In genomic region chr12:36190343-36190742, GRCm38 (mm10) we compare ENCODE assay signal across 24 mouse cellular contexts. TPM values are rescaled to one million over a fixed set of nuclear protein-coding genes. Genes with fewer than 3 reads are reported as not detected.
DNase-seq lines count a peak whose midpoint lies in the region; ATAC-seq and TF ChIP-seq lines count a peak whose summit lies in the region.
"Had no signal": no experiment of that assay in that cellular context is flagged by ENCODE, and none has a peak within 500 bp of the region (broad histone marks: within the 10 kb centered on the region; RNA-seq: fewer than 3 reads in every experiment).

No protein-coding gene starts in this region.

- H3K9me3 ChIP-seq in lung, postnatal 0 days (ENCODE audit: low read length): no peaks in the 10 kb centered on the region
- H3K9me3 ChIP-seq in G1E (replicated peaks): no peaks in the 10 kb centered on the region
- no peaks in the 10 kb centered on the region for H3K9me3 ChIP-seq in embryonic facial prominence, embryonic 10.5 days
- H3K9me3 ChIP-seq in forebrain, embryonic 16.5 days (ENCODE audit: control insufficient read depth, low read length): no peaks in the 10 kb centered on the region
- H3K9me3 ChIP-seq: embryonic facial prominence, embryonic 12.5 days; forebrain, embryonic 12.5 days; heart, embryonic 12.5 days; hindbrain, embryonic 13.5 days; midbrain, embryonic 15.5 days; neural tube, embryonic 13.5 days had no signal

- ATAC-seq in lung, postnatal 0 days: no peak
- no peak for ATAC-seq in G1E (ENCODE audit: extremely low read depth, insufficient number of reproducible peaks, low FRiP score, poor library complexity, severe bottlenecking)
- ATAC-seq in hematopoietic stem cell, adult 5-6 weeks (replicated peaks in 1 of 2; ENCODE audit: insufficient read depth in 1 of 2, low FRiP score in 2 of 2, low TSS enrichment in 1 of 2, low read depth in 1 of 2, poor library complexity in 2 of 2, severe bottlenecking in 2 of 2): peak; percentile 94 to 97
- no peak for ATAC-seq in forebrain, embryonic 16.5 days
- ATAC-seq: midbrain, embryonic 15.5 days had no signal

- H3K36me3 ChIP-seq in lung, postnatal 0 days (ENCODE audit: insufficient read depth, low read length): peaks cover 19% of the 10 kb centered on the region; the same call in 1 of the 2 replicates
- peaks cover 86% of the 10 kb centered on the region for H3K36me3 ChIP-seq in G1E (replicated peaks)
- H3K36me3 ChIP-seq in embryonic facial prominence, embryonic 10.5 days (replicated peaks): peaks cover 88% of the 10 kb centered on the region
- H3K36me3 ChIP-seq in forebrain, embryonic 16.5 days (ENCODE audit: control insufficient read depth, insufficient read depth): peaks cover 44% of the 10 kb centered on the region

- H3K27ac ChIP-seq in lung, postnatal 0 days (ENCODE audit: low read length): no peak overlapping the region
- H3K27ac ChIP-seq in embryonic facial prominence, embryonic 10.5 days (replicated peaks): no peak overlapping the region
- H3K27ac ChIP-seq in forebrain, embryonic 16.5 days (ENCODE audit: low read length): no peak overlapping the region
- H3K27ac ChIP-seq: embryonic facial prominence, embryonic 12.5 days; forebrain, embryonic 12.5 days; hindbrain, embryonic 13.5 days; midbrain, embryonic 15.5 days; neural tube, embryonic 13.5 days had no signal

- H3K9ac ChIP-seq in lung, postnatal 0 days (replicated peaks; ENCODE audit: low read depth): no peak overlapping the region
- no peak overlapping the region for H3K9ac ChIP-seq in forebrain, embryonic 16.5 days (replicated peaks; ENCODE audit: low read depth, low read length)
- H3K9ac ChIP-seq: embryonic facial prominence, embryonic 12.5 days; forebrain, embryonic 12.5 days; heart, embryonic 12.5 days; hindbrain, embryonic 13.5 days; midbrain, embryonic 15.5 days; neural tube, embryonic 13.5 days had no signal

- H3K4me2 ChIP-seq in lung, postnatal 0 days (replicated peaks; ENCODE audit: low read depth, low read length): no peak overlapping the region
- no peak overlapping the region for H3K4me2 ChIP-seq in forebrain, embryonic 16.5 days (ENCODE audit: low read length)
- H3K4me2 ChIP-seq: embryonic facial prominence, embryonic 12.5 days; forebrain, embryonic 12.5 days; heart, embryonic 12.5 days; hindbrain, embryonic 13.5 days; midbrain, embryonic 15.5 days; neural tube, embryonic 13.5 days had no signal

- no peak overlapping the region for H3K4me3 ChIP-seq in lung, postnatal 0 days (ENCODE audit: low read depth, low read length)
- no peak overlapping the region for H3K4me3 ChIP-seq in G1E (ENCODE audit: low read depth, low read length)
- no peak overlapping the region for H3K4me3 ChIP-seq in embryonic facial prominence, embryonic 10.5 days
- no peak overlapping the region for H3K4me3 ChIP-seq in forebrain, embryonic 16.5 days (replicated peaks; ENCODE audit: low read length)
- H3K4me3 ChIP-seq: embryonic facial prominence, embryonic 12.5 days; forebrain, embryonic 12.5 days; heart, embryonic 12.5 days; hindbrain, embryonic 13.5 days; midbrain, embryonic 15.5 days; neural tube, embryonic 13.5 days had no signal

- TF ChIP-seq EP300 in lung, postnatal 0 days (IDR thresholded peaks at IDR 0.05): no peak

- 87% methylated on average over 5 of the region's 5 CpGs for WGBS in lung, postnatal 0 days
- 87% methylated on average over 5 of the region's 5 CpGs for WGBS in embryonic facial prominence, embryonic 10.5 days
- 81% methylated on average over 5 of the region's 5 CpGs for WGBS in forebrain, embryonic 16.5 days

- TF ChIP-seq CTCF in lung, postnatal 0 days (IDR thresholded peaks at IDR 0.05): no peak
- TF ChIP-seq CTCF in G1E (IDR thresholded peaks at IDR 0.05; ENCODE audit: low read depth, low read length): no peak

- H3K27me3 ChIP-seq in lung, postnatal 0 days (replicated peaks; ENCODE audit: insufficient read depth, low read length): no peaks in the 10 kb centered on the region
- H3K27me3 ChIP-seq in G1E (ENCODE audit: insufficient read depth, low read length): no peaks in the 10 kb centered on the region
- H3K27me3 ChIP-seq in embryonic facial prominence, embryonic 10.5 days (replicated peaks; ENCODE audit: low read depth, poor library complexity, severe bottlenecking): no peaks in the 10 kb centered on the region
- H3K27me3 ChIP-seq in forebrain, embryonic 16.5 days (replicated peaks; ENCODE audit: control insufficient read depth, insufficient read depth, low read length): no peaks in the 10 kb centered on the region
- H3K27me3 ChIP-seq: embryonic facial prominence, embryonic 12.5 days; forebrain, embryonic 12.5 days; heart, embryonic 12.5 days; hindbrain, embryonic 13.5 days; midbrain, embryonic 15.5 days; neural tube, embryonic 13.5 days had no signal

- intact Hi-C loops in gastrocnemius, postnatal 36 days (cut with DNase I): no loop called here

- H3K4me1 ChIP-seq in lung, postnatal 0 days (ENCODE audit: insufficient read depth, low read depth, low read length): no peaks in the 10 kb centered on the region
- H3K4me1 ChIP-seq in G1E (ENCODE audit: insufficient read depth, low read depth, low read length): peaks cover 11% of the 10 kb centered on the region
- H3K4me1 ChIP-seq in embryonic facial prominence, embryonic 10.5 days: no peaks in the 10 kb centered on the region
- no peaks in the 10 kb centered on the region for H3K4me1 ChIP-seq in forebrain, embryonic 16.5 days (replicated peaks; ENCODE audit: control insufficient read depth, insufficient read depth, low read length)
- H3K4me1 ChIP-seq: embryonic facial prominence, embryonic 12.5 days; forebrain, embryonic 12.5 days; heart, embryonic 12.5 days; hindbrain, embryonic 13.5 days; midbrain, embryonic 15.5 days; neural tube, embryonic 13.5 days had no signal

- peak; percentile 14 for DNase-seq in lung, postnatal 0 days (ENCODE audit: low spot score)
- no peak for DNase-seq in lung, postnatal 14 days
- DNase-seq in 416B (ENCODE audit: low read depth) (peak; percentile 67), G1E (ENCODE audit: low spot score) (peak; percentile 15)
- DNase-seq in gastrocnemius, postnatal 36 days: no peak
- no peak for DNase-seq in embryonic facial prominence, embryonic 10.5 days (ENCODE audit: low spot score)
- DNase-seq: cerebellum, adult 11 months; cerebellum, postnatal 10 days; heart, postnatal 14 days; kidney, adult 2 months; left cerebral cortex, postnatal 4 days; liver; lung, postnatal 10 days; right cerebral cortex, adult 18-20 months; right cerebral cortex, postnatal 4 days; thymus, adult 18-20 months had no signal

RNA-seq across cellular contexts. Expression of gene Bzw2, which starts 32.5 kb away (rescaled TPM):
- 43.4 and 44.2 TPM in 2 replicates for polyA plus RNA-seq in lung, postnatal 0 days (2015; fragmentation: Nextera tagmentation; extraction: Ambion mirVana)
- total RNA-seq in G1E (2014; fragmentation: Nextera tagmentation) (134 and 138 TPM in 2 replicates), G1E (2017) (129 and 140 TPM in 2 replicates)
- polyA plus RNA-seq in G1E (2012): 17.6 and 23.8 TPM in 2 replicates
- total RNA-seq in hematopoietic stem cell, adult 5-6 weeks (2017): 98.0 and 117 TPM in 2 replicates
- total RNA-seq in gastrocnemius, postnatal 36 days (2021): 100 to 1,000 TPM in 1 of 2 experiments, 10 to 100 TPM in 1; 98.9 to 109 TPM
- 301 and 303 TPM in 2 replicates for polyA plus RNA-seq in embryonic facial prominence, embryonic 10.5 days (2016; fragmentation: Nextera tagmentation; extraction: Ambion mirVana)
- 542 and 586 TPM in 2 replicates for polyA plus RNA-seq in forebrain, embryonic 16.5 days (2015; fragmentation: Nextera tagmentation; extraction: Ambion mirVana)

RNA-seq across cellular contexts. Expression of gene Ankmy2, which starts 33.4 kb away (rescaled TPM):
- 21.4 and 24.1 TPM in 2 replicates for polyA plus RNA-seq in lung, postnatal 0 days (2015; fragmentation: Nextera tagmentation; extraction: Ambion mirVana)
- total RNA-seq in G1E (2014; fragmentation: Nextera tagmentation) (41.8 and 49.1 TPM in 2 replicates), G1E (2017) (44.1 and 49.6 TPM in 2 replicates)
- 2.5 and 2.7 TPM in 2 replicates for polyA plus RNA-seq in G1E (2012)
- 30.1 and 32.2 TPM in 2 replicates for total RNA-seq in hematopoietic stem cell, adult 5-6 weeks (2017)
- 1 to 10 TPM; 5.6 to 6.6 TPM for total RNA-seq in gastrocnemius, postnatal 36 days (2021)
- polyA plus RNA-seq in embryonic facial prominence, embryonic 10.5 days (2016; fragmentation: Nextera tagmentation; extraction: Ambion mirVana): 22.6 and 25.7 TPM in 2 replicates
- 64.4 and 64.7 TPM in 2 replicates for polyA plus RNA-seq in forebrain, embryonic 16.5 days (2015; fragmentation: Nextera tagmentation; extraction: Ambion mirVana)

Comparison
In these comparisons a context has a peak if more than half of its experiments do, and no peak if none do; other contexts are left out.
1. DNase-seq: peak in lung, postnatal 0 days (single experiment), 416B (single experiment) and G1E (single experiment); none in lung, postnatal 14 days (single experiment), gastrocnemius, postnatal 36 days (0 of 2) and embryonic facial prominence, embryonic 10.5 days (single experiment).
2. ATAC-seq: peak in hematopoietic stem cell, adult 5-6 weeks (2 of 2); none in lung, postnatal 0 days (single experiment), G1E (single experiment) and forebrain, embryonic 16.5 days (single experiment).